Mouse (Mus musculus) stomach, postnatal 0 days (tissue): ENCODE results near the gene Slc52a3.

ENCODE experiments used
- CTCF ChIP-seq: IDR thresholded peaks from 2 replicates; pipeline ENCODE4 v1.5.1; 2016; ENCODE audit warnings: antibody characterized with exemption, low read depth, mild to moderate bottlenecking, moderate library complexity
- EP300 ChIP-seq: optimal IDR thresholded peaks from 2 replicates; pipeline ENCODE3; 2016; ENCODE audit warnings: antibody characterized with exemption

- no peak for TF ChIP-seq CTCF
- TF ChIP-seq EP300: no peak
These were observed 12.9 kb downstream of the Slc52a3 start for GRCm38 (mm10) chr2:152009061-152009779.
